Mouse (Mus musculus): Measurements from ENCODE around the gene Pcmt1. TPM values are rescaled to one million over a fixed set of nuclear protein-coding genes. Genes with fewer than 3 reads are reported as not detected.

The Pcmt1 gene
- total RNA-seq, 2 experiments from 2014 or later = 151 to 162 TPM

DNA sequence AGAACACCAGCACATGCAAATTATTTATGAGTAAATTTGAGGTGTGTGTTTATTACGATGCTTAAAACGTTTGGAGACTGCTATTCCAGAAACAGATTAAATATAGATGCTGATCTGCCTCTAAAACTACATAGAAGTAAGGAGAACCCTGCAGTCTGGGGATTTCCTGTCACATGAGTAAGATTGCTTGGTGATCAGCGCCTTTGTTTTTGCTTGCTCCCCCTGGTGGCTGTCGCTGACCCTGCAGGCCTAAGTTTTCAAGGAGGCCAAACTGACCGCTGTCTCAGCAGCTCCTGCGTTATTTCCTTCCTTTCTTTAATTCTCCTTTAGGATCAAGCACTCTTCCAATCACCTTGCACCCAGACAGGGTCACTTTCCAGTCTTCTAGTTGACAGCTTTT, 80.3 kb downstream of the Pcmt1 start:
- Histone ChIP-seq H3K27ac (no peak overlapping the region), H3K4me3 (no peak overlapping the region)
- TF ChIP-seq CTCF (conservative IDR thresholded peaks at IDR 0.05) = peak; percentile 97
- peak; percentile 54 to 80 for DNase-seq (ENCODE audit: low spot score in 2 of 2)

DNA sequence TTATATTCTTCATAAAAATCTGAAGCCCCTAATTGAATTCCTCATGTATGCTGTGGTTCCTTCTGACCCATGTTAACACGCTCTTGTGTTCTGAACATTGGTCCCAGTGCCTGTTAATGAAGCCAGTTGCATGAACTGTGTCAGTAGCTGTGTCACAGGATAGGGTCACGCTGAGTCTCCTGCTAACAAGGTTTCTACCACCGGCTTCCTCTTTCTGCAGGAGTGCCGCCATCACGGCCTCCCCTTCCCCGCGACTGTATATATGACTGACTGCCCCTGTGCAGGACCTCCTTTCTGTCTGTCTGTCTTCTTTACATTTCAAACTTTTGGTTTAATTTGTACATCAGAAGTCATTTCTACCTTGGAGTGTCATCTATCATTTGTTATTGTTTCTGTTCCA, 82.8 kb downstream of the Pcmt1 start:
- H3K27ac ChIP-seq = no peak overlapping the region
- H3K4me3 ChIP-seq = no peak overlapping the region
- DNase-seq (ENCODE audit: low spot score in 2 of 2) = no peak

DNA sequence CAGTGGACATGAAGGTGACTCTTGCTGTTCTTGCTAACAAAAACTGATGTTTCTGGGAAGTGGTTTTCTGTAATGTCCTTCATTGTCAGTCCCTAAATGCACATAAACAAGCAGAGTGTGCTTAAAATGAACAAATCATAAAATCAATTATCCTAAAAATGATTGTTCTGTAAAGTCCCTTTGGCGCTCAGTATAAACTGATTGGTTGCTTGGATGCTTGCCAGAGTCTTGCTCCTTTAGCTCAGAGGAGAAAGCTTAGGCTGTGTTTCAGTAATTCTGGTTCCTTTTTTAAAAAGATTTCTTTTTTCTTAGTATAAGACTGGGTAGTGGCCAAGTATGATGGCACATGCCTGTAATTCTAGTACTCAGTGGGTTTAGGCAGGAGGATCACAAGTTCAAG, 84.7 kb downstream of the Pcmt1 start:
- DNase-seq (ENCODE audit: low spot score in 2 of 2) = no peak

More for the DNA sequence above, 82.8 kb downstream of the Pcmt1 start:
- no peak for TF ChIP-seq CTCF (conservative IDR thresholded peaks at IDR 0.05)

DNA sequence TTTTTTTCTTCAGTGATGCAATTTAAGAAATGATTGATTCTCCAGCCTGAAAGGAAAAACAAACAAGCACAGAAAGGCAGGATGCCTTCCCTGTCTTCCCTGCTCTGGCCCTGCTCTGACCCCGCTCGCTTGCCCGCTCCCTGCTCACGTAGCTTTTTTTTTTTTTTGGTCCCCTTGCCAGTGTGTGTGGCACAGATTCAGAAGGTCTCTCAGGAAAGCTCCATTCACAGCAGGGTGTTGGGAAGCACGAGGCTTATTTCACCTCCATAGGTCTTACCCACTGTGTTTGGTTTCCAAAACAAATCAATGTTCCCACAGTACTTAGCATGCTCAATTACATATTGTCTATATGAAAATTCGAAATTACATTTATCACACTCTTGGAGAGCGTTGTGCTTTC, 86.1 kb downstream of the Pcmt1 start:
- no peak overlapping the region for H3K27ac ChIP-seq
- TF ChIP-seq CTCF (conservative IDR thresholded peaks at IDR 0.05) = no peak
- no peak for DNase-seq (ENCODE audit: low spot score in 2 of 2)
- H3K4me3 ChIP-seq = no peak overlapping the region

More for the DNA sequence above, 84.7 kb downstream of the Pcmt1 start:
- TF ChIP-seq CTCF (conservative IDR thresholded peaks at IDR 0.05) = no peak
- Histone ChIP-seq H3K27ac (no peak overlapping the region), H3K4me3 (no peak overlapping the region)

DNA sequence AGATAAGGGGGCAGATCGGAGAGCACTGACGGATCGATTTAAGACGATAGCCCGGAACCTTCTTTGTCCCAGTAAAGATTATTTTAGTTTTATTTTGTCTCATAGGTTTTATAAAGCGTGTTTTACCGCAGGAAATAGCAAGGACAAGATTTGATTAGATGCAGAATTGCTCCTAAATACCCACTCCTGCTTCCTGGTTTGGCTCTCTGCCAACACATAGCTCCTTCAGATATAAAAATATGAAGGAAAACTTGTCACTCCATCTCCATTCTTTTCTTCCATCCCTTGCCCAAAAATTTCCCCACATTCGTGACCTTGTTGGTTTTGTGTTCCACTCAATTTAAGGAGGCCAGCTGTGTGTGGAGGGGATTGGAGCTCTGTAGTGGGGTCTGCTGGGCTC, 90.1 kb downstream of the Pcmt1 start:
- H3K27ac ChIP-seq = peak overlapping the region; percentile 91
- H3K4me3 ChIP-seq = peak overlapping the region; percentile 89
- DNase-seq (ENCODE audit: low spot score in 2 of 2) = no peak
- TF ChIP-seq CTCF (conservative IDR thresholded peaks at IDR 0.05) = no peak

DNA sequence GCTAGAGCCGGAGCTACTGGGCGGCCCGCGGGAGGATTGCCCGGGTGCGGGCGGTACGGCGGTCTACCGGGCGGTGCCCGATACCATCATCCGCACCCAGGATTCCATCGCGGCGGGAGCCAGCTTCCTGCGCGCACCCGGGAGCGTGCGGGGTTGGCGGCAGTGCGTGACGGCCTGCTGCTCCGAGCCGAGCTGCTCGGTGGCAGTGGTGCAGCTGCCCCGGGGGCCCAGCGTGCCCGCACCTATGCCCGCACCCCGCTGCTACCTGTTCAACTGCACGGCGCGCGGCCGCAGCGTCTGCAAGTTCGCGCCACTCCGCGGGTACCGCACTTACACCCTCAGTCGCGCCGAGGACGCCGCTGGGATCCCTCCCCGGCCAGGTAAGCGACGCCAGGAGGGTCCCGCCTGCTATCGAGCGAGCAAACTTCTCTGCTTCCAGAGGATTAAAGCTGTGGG, 90.7 kb downstream of the Pcmt1 start:
- H3K27ac ChIP-seq = peak overlapping the region; percentile 91
- peak; percentile 17 to 46 for DNase-seq (ENCODE audit: low spot score in 2 of 2)
- H3K4me3 ChIP-seq = peak overlapping the region; percentile 89
- no peak for TF ChIP-seq CTCF (conservative IDR thresholded peaks at IDR 0.05)

DNA sequence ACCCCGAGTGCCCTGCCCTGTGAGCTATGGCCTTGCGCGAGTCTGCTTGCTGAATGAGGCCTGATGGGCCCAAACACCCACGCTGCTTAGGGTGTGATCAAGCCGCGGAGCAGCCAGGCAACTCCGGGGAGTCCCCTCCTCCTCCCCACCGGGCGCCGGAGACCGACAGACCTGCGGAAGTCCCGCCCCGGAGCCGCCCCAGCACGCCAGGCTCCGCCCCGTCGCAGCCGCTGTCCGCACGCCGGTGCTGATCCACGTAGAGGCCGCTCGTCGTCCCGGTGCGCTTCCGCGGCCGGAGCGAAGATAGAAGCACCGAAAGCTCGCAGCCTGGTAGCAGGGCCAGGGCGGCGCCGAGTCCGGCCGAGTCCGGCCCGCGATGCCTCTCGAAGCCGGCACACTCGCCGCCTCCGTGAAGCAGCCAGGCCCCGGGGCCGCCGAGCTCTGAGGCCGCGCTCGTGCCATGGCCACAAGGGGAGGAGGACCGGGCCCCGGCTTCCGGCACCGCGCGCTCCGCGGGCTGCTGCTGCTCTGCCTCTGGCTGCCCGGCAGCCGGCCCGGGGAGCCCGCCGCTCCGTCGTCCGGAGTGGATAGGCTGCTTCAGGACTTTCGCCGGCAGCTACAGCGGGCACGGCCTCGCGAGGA, 91.2 kb downstream of the Pcmt1 start, which contains the start of gene Lrp11:
Lrp11 (plus strand) TSS at position 209 of the 642 bp plus-strand sequence.
- Histone ChIP-seq H3K27ac (peak within 1 kb of the TSS; percentile 91), H3K4me3 (peak within 1 kb of the TSS; percentile 89)
- peak; percentile 84 to 88 for DNase-seq (ENCODE audit: low spot score in 2 of 2)
- peak; percentile 34 for TF ChIP-seq CTCF (conservative IDR thresholded peaks at IDR 0.05)

DNA sequence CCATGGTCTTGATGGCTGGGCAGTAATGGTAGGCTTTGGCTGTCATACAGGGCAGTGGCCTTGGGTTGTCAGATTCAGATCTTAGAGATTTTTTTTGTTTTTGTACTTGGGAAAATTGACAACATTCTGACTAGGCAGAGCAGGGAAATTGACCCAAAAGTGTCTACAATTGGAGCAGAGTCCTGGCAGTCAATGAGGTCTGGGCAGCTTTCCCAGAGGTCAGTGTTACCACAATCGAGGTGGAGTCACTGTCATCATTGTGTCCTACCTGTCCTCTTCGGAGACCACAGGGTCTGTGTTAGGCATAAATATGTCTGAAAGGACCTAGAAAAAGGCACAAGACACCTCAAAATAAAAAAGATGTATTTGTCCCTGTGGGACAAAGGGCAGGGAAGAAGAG, 94.2 kb downstream of the Pcmt1 start:
- no peak overlapping the region for H3K27ac ChIP-seq
- no peak for TF ChIP-seq CTCF (conservative IDR thresholded peaks at IDR 0.05)
- H3K4me3 ChIP-seq = no peak overlapping the region
- DNase-seq (ENCODE audit: low spot score in 2 of 2) = no peak

DNA sequence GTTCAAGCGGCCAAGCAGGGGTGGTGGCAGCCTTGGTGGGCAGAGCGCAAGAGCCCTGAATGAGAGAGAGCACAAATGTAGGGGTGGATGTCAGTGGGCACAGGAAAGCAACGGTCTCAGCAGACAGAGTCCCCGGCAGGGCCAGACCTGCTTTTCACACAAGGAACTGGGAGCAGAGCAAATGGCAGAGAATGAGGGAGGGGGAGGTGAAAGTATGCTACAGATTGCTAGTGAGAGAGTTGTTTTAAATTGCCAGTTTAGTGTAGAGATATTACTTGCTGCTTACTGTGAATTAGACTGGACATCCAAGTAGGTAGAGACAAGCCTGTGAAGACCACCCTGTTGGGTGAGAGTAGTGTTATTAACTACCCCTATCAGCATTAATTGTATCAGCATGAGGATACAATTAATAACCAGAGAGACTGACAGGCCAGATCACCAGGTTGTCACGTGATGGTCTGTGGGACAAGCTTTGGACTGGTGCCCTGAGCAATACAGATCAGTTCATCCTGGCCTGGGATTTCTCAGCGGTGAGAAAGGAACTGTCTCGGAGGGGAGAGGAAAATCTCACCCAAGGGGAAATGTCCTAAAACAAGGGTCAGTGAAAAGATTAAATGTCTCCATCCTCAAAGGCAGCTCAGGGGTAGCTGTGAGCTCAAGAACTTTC, 97.9 kb downstream of the Pcmt1 start:
- DNase-seq (ENCODE audit: low spot score in 2 of 2) = peak; percentile 27 to 45
- H3K4me3 ChIP-seq = peak overlapping the region; percentile 23; the same call in 1 of the 2 replicates
- no peak for TF ChIP-seq CTCF (conservative IDR thresholded peaks at IDR 0.05)
- H3K27ac ChIP-seq = peak overlapping the region; percentile 90

DNA sequence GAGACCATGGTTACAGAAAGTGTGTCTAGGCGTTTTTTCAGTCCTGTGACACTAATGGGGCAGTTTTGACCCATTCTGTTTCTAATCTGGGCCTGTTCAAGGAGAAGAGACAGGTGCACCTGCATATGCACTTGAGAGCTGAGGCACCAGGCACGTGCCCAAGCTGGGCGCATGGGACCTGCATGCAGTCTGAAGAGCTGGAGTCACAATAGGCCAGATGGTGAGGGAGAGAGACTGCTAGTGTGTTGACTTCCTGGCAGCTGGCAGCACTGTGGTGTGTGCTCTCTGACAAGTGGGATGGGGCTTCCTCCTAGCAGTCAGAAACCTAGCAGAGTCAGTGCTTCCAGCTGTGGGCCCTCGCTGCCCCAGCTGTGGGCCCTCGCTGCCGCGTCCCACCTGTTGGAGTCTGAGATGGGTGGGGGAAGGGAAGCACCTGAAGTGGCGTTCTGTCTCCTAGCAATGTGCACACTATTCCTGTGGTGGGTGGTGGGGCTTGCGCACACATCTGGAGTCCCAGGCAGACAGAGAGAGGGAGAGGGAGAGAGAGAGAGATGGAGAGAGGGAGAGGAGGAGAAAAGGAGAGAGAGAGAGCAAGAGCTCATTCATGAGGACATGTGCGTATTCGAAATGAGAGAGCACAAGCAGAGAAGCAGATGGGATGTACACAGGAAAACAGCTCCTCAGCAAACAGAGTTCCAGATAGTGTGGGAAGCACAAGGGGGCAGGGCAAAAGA, 98.6 kb downstream of the Pcmt1 start:
- DNase-seq (ENCODE audit: low spot score in 2 of 2) = peak in 1 of 2 experiments; percentile 19
- TF ChIP-seq CTCF (conservative IDR thresholded peaks at IDR 0.05) = no peak
- H3K27ac ChIP-seq = peak overlapping the region; percentile 90
- peak overlapping the region; percentile 23; the same call in 1 of the 2 replicates for H3K4me3 ChIP-seq

DNA sequence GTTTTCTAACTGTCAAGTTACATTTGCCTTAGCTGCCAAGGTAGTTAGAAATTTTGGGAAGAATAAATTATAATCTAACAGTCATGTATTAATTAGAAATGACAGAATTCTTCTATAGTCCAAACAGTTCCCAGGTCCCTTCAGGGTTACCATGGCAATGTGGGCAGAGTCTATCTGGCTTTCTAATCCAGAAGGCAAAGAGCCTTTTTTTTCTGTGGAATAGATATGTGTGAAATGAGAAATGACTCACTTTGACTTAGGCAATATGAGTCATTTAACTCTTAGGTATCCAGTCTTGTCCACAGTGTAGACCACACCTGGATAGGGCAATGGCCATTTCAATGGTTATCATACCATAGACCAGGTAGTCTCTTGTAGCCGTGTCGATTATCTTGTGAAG, 99.5 kb downstream of the Pcmt1 start:
- H3K4me3 ChIP-seq = no peak overlapping the region
- peak overlapping the region; percentile 90 for H3K27ac ChIP-seq
- DNase-seq (ENCODE audit: low spot score in 2 of 2) = peak in 1 of 2 experiments; percentile 23
- no peak for TF ChIP-seq CTCF (conservative IDR thresholded peaks at IDR 0.05)

Other genes with a start within 250 kb of the Pcmt1 start
- gene Ulbp1, start 207.5 kb downstream of the Pcmt1 start, total RNA-seq (2021) = under 1 TPM; 0.08 to 0.42 TPM
- 100 to 1,000 TPM; 197 to 200 TPM for gene Lrp11, start 91.3 kb downstream of the Pcmt1 start, total RNA-seq (2021)
- 1 to 10 TPM; 5.8 to 8.2 TPM for gene Nup43, start 13.6 kb downstream of the Pcmt1 start, total RNA-seq (2021)
- 10 to 100 TPM; 32.6 to 35.8 TPM for gene Lats1, start 78 bp upstream of the Pcmt1 start, total RNA-seq (2021)
- gene Katna1, start 44.9 kb upstream of the Pcmt1 start, total RNA-seq (2021) = 10 to 100 TPM; 16.6 to 18.3 TPM
- 10 to 100 TPM; 21.4 to 22.1 TPM for gene Ginm1, start 111.7 kb upstream of the Pcmt1 start, total RNA-seq (2021)
- 10 to 100 TPM; 36.3 to 38.3 TPM for gene Ppil4, start 111.8 kb upstream of the Pcmt1 start, total RNA-seq (2021)
- gene Zc3h12d, start 151.3 kb upstream of the Pcmt1 start, total RNA-seq (2021) = under 1 TPM in 1 of 2 experiments, not detected in 1; 0.10 TPM

Measured in layer of hippocampus, adult 2 months (tissue).